Mouse (Mus musculus) small intestine, adult 2 months (tissue): ENCODE measurements around the gene Vstm2b.

Experiments used
- CTCF ChIP-seq: fragments of 200-500 bp; IDR thresholded peaks from 2 replicates; pipeline ENCODE4 v1.5.1; 2012; ENCODE audit warnings: low read depth, mild to moderate bottlenecking, control low read depth, inconsistent platforms, low read length, moderate library complexity, mixed read lengths; ENCODE audit not compliant: insufficient replicate concordance, insufficient read length; ENCODE audit errors: extremely low read depth
- POLR2A ChIP-seq: fragments of 200-500 bp; IDR thresholded peaks from 2 replicates; pipeline ENCODE4 v1.6.1; 2012; ENCODE audit warnings: low read depth, mild to moderate bottlenecking, control low read depth, inconsistent platforms, low read length, moderate library complexity

DNA sequence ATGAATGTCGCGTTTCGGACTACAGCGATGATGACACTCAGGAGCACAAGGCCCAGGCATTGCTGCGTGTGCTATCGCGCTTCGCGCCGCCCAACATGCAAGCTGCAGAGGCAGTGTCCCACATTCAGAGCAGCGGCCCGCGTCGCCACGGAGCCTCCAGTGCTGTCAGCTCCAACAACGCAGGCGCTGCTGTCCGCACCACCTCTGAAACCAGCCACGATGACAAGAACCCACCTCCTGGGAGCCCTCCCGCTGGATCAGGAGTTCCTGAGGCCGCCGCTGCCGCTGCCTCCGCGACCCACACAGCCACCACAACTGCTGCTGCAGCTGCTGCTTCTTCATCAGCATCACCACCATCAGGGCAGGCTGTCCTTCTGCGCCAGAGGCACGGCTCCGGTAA, 4.4 kb downstream of the Vstm2b start:
- TF ChIP-seq CTCF (no peak), POLR2A (no peak)
